Mouse (Mus musculus): Measurements from ENCODE around the gene Dgkh. TPM values are rescaled to one million over a fixed set of nuclear protein-coding genes. Genes with fewer than 3 reads are reported as not detected.

Dgkh gene
- polyA plus RNA-seq (2016; fragmentation: Nextera tagmentation; extraction: Ambion mirVana): 1.7 and 2.0 TPM in 2 replicates

- peaks cover 30% of the 10 kb centered on the region for H3K27me3 ChIP-seq (ENCODE audit: insufficient read depth, poor library complexity, severe bottlenecking)
These were observed at the start of gene Dgkh for GRCm38 (mm10) chr14:78732617-78733312. Gene Dgkh, minus strand, starts transcription at chr14:78732776.

GRCm38 (mm10) chr14:78777215-78777614 is 44.6 kb upstream of the Dgkh start:
- Histone ChIP-seq H3K4me3 (no peak overlapping the region; the same call in 1 of the 2 replicates), H3K4me1 (no peaks in the 10 kb centered on the region), H3K36me3 (no peaks in the 10 kb centered on the region), H3K9me3 (no peaks in the 10 kb centered on the region), H3K27ac (no peak overlapping the region), H3K27me3 (ENCODE audit: insufficient read depth, poor library complexity, severe bottlenecking) (no peaks in the 10 kb centered on the region)
- 71% methylated on average over 18 of the region's 18 CpGs for WGBS
- no peak for DNase-seq (ENCODE audit: low spot score)

More at GRCm38 (mm10) chr14:78732617-78733312, at the start of gene Dgkh:
- WGBS: under 1% methylated on average over 68 of the region's 71 CpGs
- Histone ChIP-seq H3K27ac (peak within 1 kb of the TSS; percentile 90), H3K4me3 (peak within 1 kb of the TSS; percentile 86), H3K9me3 (no peaks in the 10 kb centered on the region), H3K4me1 (peaks cover 19% of the 10 kb centered on the region), H3K36me3 (no peaks in the 10 kb centered on the region)
- DNase-seq (ENCODE audit: low spot score): peak; percentile 93

- DNase-seq (ENCODE audit: low spot score): no peak
- no peaks in the 10 kb centered on the region for H3K27me3 ChIP-seq (ENCODE audit: insufficient read depth, poor library complexity, severe bottlenecking)
- no peak overlapping the region for H3K27ac ChIP-seq
- 23% methylated on average over 8 of the region's 8 CpGs for WGBS
- H3K4me3 ChIP-seq: no peak overlapping the region; the same call in 1 of the 2 replicates
- H3K9me3 ChIP-seq: no peaks in the 10 kb centered on the region
- H3K36me3 ChIP-seq: no peaks in the 10 kb centered on the region
- H3K4me1 ChIP-seq: no peaks in the 10 kb centered on the region
These were observed 44.1 kb upstream of the Dgkh start for GRCm38 (mm10) chr14:78776659-78777058.

- no peaks in the 10 kb centered on the region for H3K27me3 ChIP-seq (ENCODE audit: insufficient read depth, poor library complexity, severe bottlenecking)
- H3K36me3 ChIP-seq: no peaks in the 10 kb centered on the region
- no peaks in the 10 kb centered on the region for H3K9me3 ChIP-seq
- H3K4me3 ChIP-seq: no peak overlapping the region
- WGBS: 60% methylated on average over 14 of the region's 14 CpGs
- H3K4me1 ChIP-seq: no peaks in the 10 kb centered on the region
- H3K27ac ChIP-seq: no peak overlapping the region
- DNase-seq (ENCODE audit: low spot score): no peak
These were observed 43.1 kb upstream of the Dgkh start for GRCm38 (mm10) chr14:78775699-78776098.

GRCm38 (mm10) chr14:78775226-78775625 is 42.6 kb upstream of the Dgkh start:
- H3K9me3 ChIP-seq: no peaks in the 10 kb centered on the region
- H3K27me3 ChIP-seq (ENCODE audit: insufficient read depth, poor library complexity, severe bottlenecking): no peaks in the 10 kb centered on the region
- no peaks in the 10 kb centered on the region for H3K4me1 ChIP-seq
- no peak overlapping the region for H3K4me3 ChIP-seq
- no peaks in the 10 kb centered on the region for H3K36me3 ChIP-seq
- WGBS: 47% methylated on average over 6 of the region's 6 CpGs
- DNase-seq (ENCODE audit: low spot score): no peak
- no peak overlapping the region for H3K27ac ChIP-seq

GRCm38 (mm10) chr14:78770457-78770856 is 37.9 kb upstream of the Dgkh start:
- 50% methylated on average over 3 of the region's 3 CpGs for WGBS
- H3K27ac ChIP-seq: no peak overlapping the region
- H3K4me3 ChIP-seq: no peak overlapping the region
- no peaks in the 10 kb centered on the region for H3K36me3 ChIP-seq
- DNase-seq (ENCODE audit: low spot score): no peak
- H3K27me3 ChIP-seq (ENCODE audit: insufficient read depth, poor library complexity, severe bottlenecking): no peaks in the 10 kb centered on the region
- H3K4me1 ChIP-seq: no peaks in the 10 kb centered on the region
- no peaks in the 10 kb centered on the region for H3K9me3 ChIP-seq

GRCm38 (mm10) chr14:78761064-78761463 is 28.5 kb upstream of the Dgkh start:
- H3K27me3 ChIP-seq (ENCODE audit: insufficient read depth, poor library complexity, severe bottlenecking): no peaks in the 10 kb centered on the region
- WGBS: 75% methylated on average over 2 of the region's 2 CpGs
- DNase-seq (ENCODE audit: low spot score): no peak
- no peak overlapping the region for H3K27ac ChIP-seq
- H3K9me3 ChIP-seq: no peaks in the 10 kb centered on the region
- H3K4me3 ChIP-seq: no peak overlapping the region
- no peaks in the 10 kb centered on the region for H3K4me1 ChIP-seq
- no peaks in the 10 kb centered on the region for H3K36me3 ChIP-seq

- DNase-seq (ENCODE audit: low spot score): no peak
- Histone ChIP-seq H3K36me3 (no peaks in the 10 kb centered on the region), H3K9me3 (no peaks in the 10 kb centered on the region), H3K4me3 (no peak overlapping the region), H3K27ac (no peak overlapping the region), H3K27me3 (ENCODE audit: insufficient read depth, poor library complexity, severe bottlenecking) (no peaks in the 10 kb centered on the region), H3K4me1 (no peaks in the 10 kb centered on the region)
- WGBS: 80% methylated on average over 3 of the region's 3 CpGs
These were observed 26.9 kb upstream of the Dgkh start for GRCm38 (mm10) chr14:78759491-78759890.

- WGBS: 91% methylated on average over 1 of the region's 1 CpGs
- no peaks in the 10 kb centered on the region for H3K9me3 ChIP-seq
- H3K4me1 ChIP-seq: no peaks in the 10 kb centered on the region
- H3K27me3 ChIP-seq (ENCODE audit: insufficient read depth, poor library complexity, severe bottlenecking): no peaks in the 10 kb centered on the region
- H3K36me3 ChIP-seq: no peaks in the 10 kb centered on the region
- no peak for DNase-seq (ENCODE audit: low spot score)
- no peak overlapping the region for H3K27ac ChIP-seq
- no peak overlapping the region for H3K4me3 ChIP-seq
These were observed 22.7 kb upstream of the Dgkh start for GRCm38 (mm10) chr14:78755316-78755715.

GRCm38 (mm10) chr14:78748692-78749091 is 16.1 kb upstream of the Dgkh start:
- Histone ChIP-seq H3K9me3 (no peaks in the 10 kb centered on the region), H3K36me3 (no peaks in the 10 kb centered on the region), H3K4me1 (no peaks in the 10 kb centered on the region), H3K4me3 (no peak overlapping the region), H3K27me3 (ENCODE audit: insufficient read depth, poor library complexity, severe bottlenecking) (no peaks in the 10 kb centered on the region), H3K27ac (no peak overlapping the region)
- WGBS: 87% methylated on average over 2 of the region's 2 CpGs
- no peak for DNase-seq (ENCODE audit: low spot score)

GRCm38 (mm10) chr14:78747969-78748651 is 15.5 kb upstream of the Dgkh start:
- DNase-seq (ENCODE audit: low spot score): no peak
- no peaks in the 10 kb centered on the region for H3K9me3 ChIP-seq
- WGBS: 43% methylated on average over 14 of the region's 14 CpGs
- no peaks in the 10 kb centered on the region for H3K4me1 ChIP-seq
- no peaks in the 10 kb centered on the region for H3K36me3 ChIP-seq
- no peak overlapping the region for H3K27ac ChIP-seq
- H3K4me3 ChIP-seq: no peak overlapping the region
- H3K27me3 ChIP-seq (ENCODE audit: insufficient read depth, poor library complexity, severe bottlenecking): no peaks in the 10 kb centered on the region

GRCm38 (mm10) chr14:78747454-78747853 is 14.9 kb upstream of the Dgkh start:
- H3K9me3 ChIP-seq: no peaks in the 10 kb centered on the region
- no peak overlapping the region for H3K27ac ChIP-seq
- H3K4me3 ChIP-seq: no peak overlapping the region
- no peaks in the 10 kb centered on the region for H3K36me3 ChIP-seq
- no peak for DNase-seq (ENCODE audit: low spot score)
- no peaks in the 10 kb centered on the region for H3K27me3 ChIP-seq (ENCODE audit: insufficient read depth, poor library complexity, severe bottlenecking)
- WGBS: 86% methylated on average over 3 of the region's 3 CpGs
- no peaks in the 10 kb centered on the region for H3K4me1 ChIP-seq

GRCm38 (mm10) chr14:78734605-78735004 is 2.0 kb upstream of the Dgkh start:
- peaks cover 30% of the 10 kb centered on the region for H3K27me3 ChIP-seq (ENCODE audit: insufficient read depth, poor library complexity, severe bottlenecking)
- WGBS: 58% methylated on average over 5 of the region's 5 CpGs
- H3K36me3 ChIP-seq: no peaks in the 10 kb centered on the region
- DNase-seq (ENCODE audit: low spot score): no peak
- H3K9me3 ChIP-seq: no peaks in the 10 kb centered on the region
- H3K27ac ChIP-seq: no peak overlapping the region
- H3K4me1 ChIP-seq: peaks cover 19% of the 10 kb centered on the region
- no peak overlapping the region for H3K4me3 ChIP-seq
